8 mouse cellular contexts compared by ENCODE assay signal in the genomic region with DNA sequence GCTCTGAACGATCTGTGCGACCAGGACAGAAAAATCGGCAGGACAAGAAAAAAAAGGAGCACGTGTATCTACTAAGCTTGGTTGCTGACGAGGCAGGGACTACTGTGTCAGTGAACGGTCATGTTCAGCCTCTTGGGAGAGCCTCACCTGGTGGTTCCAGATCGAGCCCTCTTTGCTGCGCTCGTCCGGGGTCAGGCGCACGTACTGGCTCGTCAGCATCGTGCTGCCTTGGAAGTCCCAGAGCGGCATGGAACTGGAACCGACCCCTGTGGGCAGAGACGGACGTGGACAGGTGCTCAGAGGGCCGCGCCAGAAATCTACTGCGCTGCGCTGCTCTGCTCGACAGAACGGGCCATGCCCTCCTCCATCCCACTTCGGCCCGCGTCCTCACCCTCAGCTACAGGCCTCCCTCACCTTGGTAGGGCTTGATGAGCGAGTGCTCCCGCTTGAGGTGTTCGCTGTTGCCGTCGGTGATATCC. TPM values are rescaled to one million over a fixed set of nuclear protein-coding genes. Genes with fewer than 3 reads are reported as not detected.
DNase-seq lines count a peak whose midpoint lies in the region; ATAC-seq and TF ChIP-seq lines count a peak whose summit lies in the region.

No protein-coding gene starts in this region.

- intact Hi-C loops in left cerebral cortex, adult 2 months (cut with DNase I), result loop anchor here (2.0 kb wide), 1 partner anchor 33 kb away; a partner anchor contains a TSS
- intact Hi-C loops in left cerebral cortex, postnatal 14 days (cut with DNase I), result no loop called here

- peak overlapping the region; percentile 90 for H3K4me2 ChIP-seq in kidney, postnatal 0 days (ENCODE audit: low read length)
- peak overlapping the region; percentile 87 for H3K4me2 ChIP-seq in midbrain, postnatal 0 days (ENCODE audit: low read depth, low read length, poor library complexity, severe bottlenecking)

- under 1% methylated on average over 32 of the region's 32 CpGs for WGBS in kidney, postnatal 0 days
- WGBS in midbrain, postnatal 0 days, result 2% methylated on average over 32 of the region's 32 CpGs

- ATAC-seq in activated CD4-positive, CD25-positive, alpha-beta regulatory T cell, adult 4 months, result peak; percentile 11
- peak; percentile 22; the same call in 1 of the 2 replicates for ATAC-seq in kidney, postnatal 0 days (replicated peaks; ENCODE audit: low FRiP score, low read depth)
- ATAC-seq in midbrain, postnatal 0 days (ENCODE audit: low FRiP score), result peak; percentile 44

- H3K4me3 ChIP-seq in left cerebral cortex, adult 2 months, result peak overlapping the region; percentile 96
- H3K4me3 ChIP-seq in erythroblast, embryonic 14.5 days (replicated peaks), result peak overlapping the region; percentile 100
- peak overlapping the region; percentile 95 for H3K4me3 ChIP-seq in kidney, postnatal 0 days (replicated peaks; ENCODE audit: low read depth, low read length)
- H3K4me3 ChIP-seq in midbrain, postnatal 0 days (ENCODE audit: low read depth, low read length), result peak overlapping the region; percentile 84

- TF ChIP-seq CTCF in left cerebral cortex, adult 2 months (IDR thresholded peaks at IDR 0.05), result no peak
- no peak for TF ChIP-seq CTCF in kidney, postnatal 0 days (IDR thresholded peaks at IDR 0.05; ENCODE audit: low read depth)
- TF ChIP-seq CTCF in midbrain, postnatal 0 days (IDR thresholded peaks at IDR 0.05), result no peak

- H3K27me3 ChIP-seq in erythroblast, embryonic 14.5 days (ENCODE audit: control insufficient read depth), result no peaks in the 10 kb centered on the region; the same call in 1 of the 2 replicates
- no peaks in the 10 kb centered on the region for H3K27me3 ChIP-seq in kidney, postnatal 0 days (ENCODE audit: insufficient read depth, low read length)
- H3K27me3 ChIP-seq in midbrain, postnatal 0 days (ENCODE audit: insufficient read depth, low read length), result no peaks in the 10 kb centered on the region

- peaks cover 54% of the 10 kb centered on the region for H3K4me1 ChIP-seq in erythroblast, embryonic 14.5 days (ENCODE audit: control insufficient read depth)
- H3K4me1 ChIP-seq in kidney, postnatal 0 days (replicated peaks; ENCODE audit: insufficient read depth, low read length), result peaks cover 10% of the 10 kb centered on the region; the same call in 1 of the 2 replicates
- peaks cover 12% of the 10 kb centered on the region for H3K4me1 ChIP-seq in midbrain, postnatal 0 days (ENCODE audit: insufficient read depth, low read length)

- H3K9ac ChIP-seq in kidney, postnatal 0 days (ENCODE audit: low read depth, low read length), result peak overlapping the region; percentile 96
- peak overlapping the region; percentile 90 for H3K9ac ChIP-seq in midbrain, postnatal 0 days (replicated peaks; ENCODE audit: low read length, poor library complexity, severe bottlenecking)

- H3K27ac ChIP-seq in left cerebral cortex, adult 2 months, result peak overlapping the region; percentile 94
- H3K27ac ChIP-seq in kidney, postnatal 0 days, result peak overlapping the region; percentile 96
- H3K27ac ChIP-seq in midbrain, postnatal 0 days (ENCODE audit: low read depth, low read length), result peak overlapping the region; percentile 90

- no peaks in the 10 kb centered on the region for H3K9me3 ChIP-seq in erythroblast, embryonic 14.5 days (ENCODE audit: control insufficient read depth, low read length)
- H3K9me3 ChIP-seq in kidney, postnatal 0 days (replicated peaks; ENCODE audit: low read length), result no peaks in the 10 kb centered on the region
- H3K9me3 ChIP-seq in midbrain, postnatal 0 days (ENCODE audit: low read length), result no peaks in the 10 kb centered on the region

- peaks cover 44% of the 10 kb centered on the region for H3K36me3 ChIP-seq in erythroblast, embryonic 14.5 days (ENCODE audit: control insufficient read depth)
- H3K36me3 ChIP-seq in kidney, postnatal 0 days (ENCODE audit: insufficient read depth, low read length), result peaks cover 21% of the 10 kb centered on the region; the same call in 1 of the 2 replicates
- peaks cover 6% of the 10 kb centered on the region; the same call in 1 of the 2 replicates for H3K36me3 ChIP-seq in midbrain, postnatal 0 days (ENCODE audit: insufficient read depth, low read length)

- DNase-seq in left cerebral cortex, adult 2 months (ENCODE audit: extremely low spot score in 1 of 2, low spot score in 2 of 2), result no peak
- no peak for DNase-seq in left cerebral cortex, adult 18-20 months (ENCODE audit: low spot score in 2 of 2)
- peak; percentile 15 for DNase-seq in kidney, postnatal 0 days (ENCODE audit: low spot score)
- no peak for DNase-seq in midbrain, postnatal 0 days (ENCODE audit: low spot score)
- no peak for DNase-seq in ovary, postnatal 36 days (ENCODE audit: low spot score)
- DNase-seq in left cerebral cortex, postnatal 14 days (ENCODE audit: low spot score in 2 of 2), result no peak

RNA-seq across cellular contexts. Expression of a gene that starts 0.6 kb away (rescaled TPM):
- total RNA-seq in left cerebral cortex, adult 2 months (2021), result 10 to 100 TPM; 57.8 to 60.4 TPM
- 10 to 100 TPM; 54.4 to 59.1 TPM for total RNA-seq in left cerebral cortex, adult 18-20 months (2021)
- 10 to 100 TPM; 46.7 to 58.6 TPM for polyA plus RNA-seq in activated CD4-positive, CD25-positive, alpha-beta regulatory T cell, adult 4 months (2017; shearing (Covaris generic))
- 2.9 and 4.8 TPM in 2 replicates for polyA plus RNA-seq in erythroblast, embryonic 14.5 days (2012)
- polyA plus RNA-seq in kidney, postnatal 0 days (2015; fragmentation: Nextera tagmentation; extraction: Ambion mirVana), result 93.7 and 103 TPM in 2 replicates
- total RNA-seq in midbrain, postnatal 0 days (2014; rRNA removed), result 55.7 and 55.9 TPM in 2 replicates
- 32.8 and 35.0 TPM in 2 replicates for polyA plus RNA-seq in midbrain, postnatal 0 days (2015; fragmentation: Nextera tagmentation; extraction: Ambion mirVana)
- total RNA-seq in left cerebral cortex, postnatal 14 days (2021), result 10 to 100 TPM; 47.5 to 51.0 TPM

RNA-seq across cellular contexts. Expression of a gene that starts 7.5 kb away (rescaled TPM):
- total RNA-seq in left cerebral cortex, adult 2 months (2021), result 10 to 100 TPM; 52.4 to 58.2 TPM
- total RNA-seq in left cerebral cortex, adult 18-20 months (2021), result 10 to 100 TPM; 57.5 to 60.7 TPM
- 10 to 100 TPM; 51.5 to 69.6 TPM for polyA plus RNA-seq in activated CD4-positive, CD25-positive, alpha-beta regulatory T cell, adult 4 months (2017; shearing (Covaris generic))
- polyA plus RNA-seq in erythroblast, embryonic 14.5 days (2012), result 0.03 TPM in 1 of 2 replicates, not detected in the other
- 1.6 and 1.7 TPM in 2 replicates for polyA plus RNA-seq in kidney, postnatal 0 days (2015; fragmentation: Nextera tagmentation; extraction: Ambion mirVana)
- 0.44 and 1.1 TPM in 2 replicates for total RNA-seq in midbrain, postnatal 0 days (2014; rRNA removed)
- polyA plus RNA-seq in midbrain, postnatal 0 days (2015; fragmentation: Nextera tagmentation; extraction: Ambion mirVana), result 1.3 and 1.5 TPM in 2 replicates
- 10 to 100 TPM; 33.3 to 35.4 TPM for total RNA-seq in left cerebral cortex, postnatal 14 days (2021)

RNA-seq across cellular contexts. Expression of a gene that starts 32.4 kb away (rescaled TPM):
- 1 to 10 TPM in 1 of 2 experiments, under 1 TPM in 1; 0.86 to 1.7 TPM for total RNA-seq in left cerebral cortex, adult 2 months (2021)
- 1 to 10 TPM; 1.1 to 1.8 TPM for total RNA-seq in left cerebral cortex, adult 18-20 months (2021)
- 10 to 100 TPM in 1 of 2 experiments, 1 to 10 TPM in 1; 9.2 to 12.4 TPM for polyA plus RNA-seq in activated CD4-positive, CD25-positive, alpha-beta regulatory T cell, adult 4 months (2017; shearing (Covaris generic))
- polyA plus RNA-seq in erythroblast, embryonic 14.5 days (2012), result 14.7 and 15.8 TPM in 2 replicates
- polyA plus RNA-seq in kidney, postnatal 0 days (2015; fragmentation: Nextera tagmentation; extraction: Ambion mirVana), result 14.9 and 15.1 TPM in 2 replicates
- 6.6 and 7.2 TPM in 2 replicates for total RNA-seq in midbrain, postnatal 0 days (2014; rRNA removed)
- polyA plus RNA-seq in midbrain, postnatal 0 days (2015; fragmentation: Nextera tagmentation; extraction: Ambion mirVana), result 3.5 and 3.6 TPM in 2 replicates
- total RNA-seq in left cerebral cortex, postnatal 14 days (2021), result 1 to 10 TPM; 1.2 to 1.6 TPM

RNA-seq across cellular contexts. Expression of a gene that starts 36.0 kb away (rescaled TPM):
- under 1 TPM; 0.25 to 0.49 TPM for total RNA-seq in left cerebral cortex, adult 2 months (2021)
- total RNA-seq in left cerebral cortex, adult 18-20 months (2021), result not detected
- not detected for polyA plus RNA-seq in activated CD4-positive, CD25-positive, alpha-beta regulatory T cell, adult 4 months (2017; shearing (Covaris generic))
- not detected in 2 replicates for polyA plus RNA-seq in erythroblast, embryonic 14.5 days (2012)
- 344 and 465 TPM in 2 replicates for polyA plus RNA-seq in kidney, postnatal 0 days (2015; fragmentation: Nextera tagmentation; extraction: Ambion mirVana)
- total RNA-seq in midbrain, postnatal 0 days (2014; rRNA removed), result not detected in 2 replicates
- polyA plus RNA-seq in midbrain, postnatal 0 days (2015; fragmentation: Nextera tagmentation; extraction: Ambion mirVana), result 0.04 TPM in 1 of 2 replicates, not detected in the other
- total RNA-seq in left cerebral cortex, postnatal 14 days (2021), result under 1 TPM in 1 of 2 experiments, not detected in 1; 0.72 TPM

RNA-seq across cellular contexts. Expression of a gene that starts 40.3 kb away (rescaled TPM):
- total RNA-seq in left cerebral cortex, adult 2 months (2021), result 10 to 100 TPM; 83.8 to 87.0 TPM
- total RNA-seq in left cerebral cortex, adult 18-20 months (2021), result 10 to 100 TPM; 87.6 to 89.3 TPM
- polyA plus RNA-seq in activated CD4-positive, CD25-positive, alpha-beta regulatory T cell, adult 4 months (2017; shearing (Covaris generic)), result 10 to 100 TPM; 10.3 to 13.3 TPM
- polyA plus RNA-seq in erythroblast, embryonic 14.5 days (2012), result 11.5 and 12.0 TPM in 2 replicates
- polyA plus RNA-seq in kidney, postnatal 0 days (2015; fragmentation: Nextera tagmentation; extraction: Ambion mirVana), result 84.8 and 93.1 TPM in 2 replicates
- 70.0 and 88.1 TPM in 2 replicates for total RNA-seq in midbrain, postnatal 0 days (2014; rRNA removed)
- polyA plus RNA-seq in midbrain, postnatal 0 days (2015; fragmentation: Nextera tagmentation; extraction: Ambion mirVana), result 83.2 and 84.2 TPM in 2 replicates
- total RNA-seq in left cerebral cortex, postnatal 14 days (2021), result 10 to 100 TPM; 73.7 to 74.0 TPM

Comparison
In these comparisons a context has a peak if more than half of its experiments do, and no peak if none do; other contexts are left out.
1. RNA of a gene that starts 7.5 kb away (total RNA-seq): 57.5 to 60.7 TPM in left cerebral cortex, adult 18-20 months, 52.4 to 58.2 TPM in left cerebral cortex, adult 2 months and 33.3 to 35.4 TPM in left cerebral cortex, postnatal 14 days; 0.44 to 1.1 TPM in midbrain, postnatal 0 days; every median in the first group is over 10 times any median in the second.
2. Peak in every context shown above with its lines, with median percentiles within 50 percentile points of each other: H3K27ac ChIP-seq, H3K4me3 ChIP-seq and ATAC-seq.